In the genomic region with DNA sequence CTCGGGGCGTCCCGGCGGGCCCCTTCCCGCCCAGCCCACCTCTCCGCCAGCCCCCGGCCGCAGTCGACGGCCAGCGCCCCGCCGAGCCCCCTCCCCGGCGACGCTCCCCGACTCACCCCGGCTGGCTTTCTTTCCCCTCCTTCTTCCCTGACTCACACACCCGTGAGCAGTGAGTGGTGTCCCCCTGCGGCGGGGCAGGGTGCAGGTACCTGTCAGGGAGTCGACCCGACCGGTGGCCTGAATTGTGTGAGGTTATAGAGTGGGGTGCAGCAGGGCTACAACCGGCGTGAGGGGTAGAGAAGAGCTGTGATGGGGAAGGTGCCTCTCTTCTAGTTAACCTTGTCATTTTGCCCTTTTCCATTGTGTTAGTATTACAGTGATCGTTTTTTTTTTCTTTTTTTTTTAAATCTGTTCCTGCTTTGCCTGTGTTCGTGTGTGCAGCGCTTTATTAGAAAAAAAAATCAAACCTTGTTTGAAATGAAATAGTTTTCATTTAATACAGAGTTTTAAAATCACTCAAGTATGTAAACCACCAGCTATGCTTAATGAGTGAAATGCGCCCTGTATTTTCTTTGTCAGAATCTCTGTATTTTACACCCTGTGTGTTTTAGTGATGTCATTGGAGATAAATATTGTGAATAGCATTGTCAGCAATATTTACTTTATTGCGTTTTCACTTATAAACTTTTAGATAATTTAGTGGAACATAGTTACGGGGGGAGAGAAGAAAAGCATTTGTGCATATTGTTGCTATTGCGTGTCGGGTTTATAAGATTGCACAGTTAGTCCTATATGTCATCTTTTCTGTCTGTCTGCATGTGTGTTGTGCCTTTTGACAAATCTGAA, we compare ENCODE assay signal across 8 mouse cellular contexts. TPM values are rescaled to one million over a fixed set of nuclear protein-coding genes. Genes with fewer than 3 reads are reported as not detected.
DNase-seq lines count a peak whose midpoint lies in the region; ATAC-seq and TF ChIP-seq lines count a peak whose summit lies in the region.

No protein-coding gene starts in this region.

- H3K36me3 ChIP-seq in heart, embryonic 10.5 days: no peaks in the 10 kb centered on the region
- H3K36me3 ChIP-seq in kidney, embryonic 14.5 days (ENCODE audit: control insufficient read depth, insufficient read depth, low read length): no peaks in the 10 kb centered on the region
- H3K36me3 ChIP-seq in lung, embryonic 14.5 days (ENCODE audit: insufficient read depth): no peaks in the 10 kb centered on the region

- no peaks in the 10 kb centered on the region for H3K9me3 ChIP-seq in heart, embryonic 10.5 days
- H3K9me3 ChIP-seq in kidney, embryonic 14.5 days (ENCODE audit: control insufficient read depth, low read length): no peaks in the 10 kb centered on the region
- no peaks in the 10 kb centered on the region for H3K9me3 ChIP-seq in lung, embryonic 14.5 days (ENCODE audit: low read depth, low read length)

- TF ChIP-seq CTCF in lung, embryonic 14.5 days (IDR thresholded peaks at IDR 0.05; ENCODE audit: low read depth): no peak
- TF ChIP-seq CTCF in olfactory bulb, adult 2 months (IDR thresholded peaks at IDR 0.05; ENCODE audit: insufficient read depth, low read depth, low read length): no peak

- H3K27ac ChIP-seq in heart, embryonic 10.5 days: peak overlapping the region; percentile 94
- H3K27ac ChIP-seq in kidney, embryonic 14.5 days (ENCODE audit: low read depth, low read length): peak overlapping the region; percentile 89
- peak overlapping the region; percentile 91 for H3K27ac ChIP-seq in lung, embryonic 14.5 days (ENCODE audit: low read depth)
- H3K27ac ChIP-seq in olfactory bulb, adult 2 months (ENCODE audit: insufficient read depth, low read depth, low read length): no peak overlapping the region

- peak overlapping the region; percentile 41 for H3K4me2 ChIP-seq in kidney, embryonic 14.5 days (replicated peaks; ENCODE audit: low read depth, low read length)
- H3K4me2 ChIP-seq in lung, embryonic 14.5 days: peak overlapping the region; percentile 77

- peak; percentile 41 for ATAC-seq in activated CD4-positive, CD25-positive, alpha-beta regulatory T cell, adult 4 months
- ATAC-seq in kidney, embryonic 14.5 days (ENCODE audit: low FRiP score, low TSS enrichment): peak; percentile 80
- peak; percentile 81 for ATAC-seq in lung, embryonic 14.5 days (ENCODE audit: insufficient read depth)

- peak overlapping the region; percentile 85 for H3K9ac ChIP-seq in kidney, embryonic 14.5 days (ENCODE audit: low read depth, low read length)
- peak overlapping the region; percentile 94 for H3K9ac ChIP-seq in lung, embryonic 14.5 days

- H3K27me3 ChIP-seq in heart, embryonic 10.5 days (ENCODE audit: insufficient read depth, poor library complexity, severe bottlenecking): no peaks in the 10 kb centered on the region
- no peaks in the 10 kb centered on the region for H3K27me3 ChIP-seq in kidney, embryonic 14.5 days (ENCODE audit: control insufficient read depth, insufficient read depth, low read length)
- no peaks in the 10 kb centered on the region for H3K27me3 ChIP-seq in lung, embryonic 14.5 days (ENCODE audit: insufficient read depth, low read length)

- DNase-seq in CD4-positive, CD25-positive, alpha-beta regulatory T cell, adult 2 months (ENCODE audit: low read depth, low spot score): peak; percentile 73
- peak; percentile 23 to 25 for DNase-seq in cerebellum, postnatal 4 days (ENCODE audit: low spot score in 2 of 2)
- DNase-seq in heart, embryonic 10.5 days (ENCODE audit: low spot score): peak; percentile 85
- peak; percentile 50 for DNase-seq in lung, embryonic 14.5 days
- peak; percentile 10 for DNase-seq in urinary bladder, postnatal 10 days (ENCODE audit: low spot score)

- TF ChIP-seq POLR2A in olfactory bulb, adult 2 months (IDR thresholded peaks at IDR 0.05; ENCODE audit: insufficient read depth, low read depth, low read length): no peak

- H3K4me1 ChIP-seq in heart, embryonic 10.5 days: no peaks in the 10 kb centered on the region
- 0 out of 2 replicates have a peak, but pooled peaks cover 3% of the 10 kb centered on the region for H3K4me1 ChIP-seq in kidney, embryonic 14.5 days (ENCODE audit: control insufficient read depth, insufficient read depth, low read length)
- H3K4me1 ChIP-seq in lung, embryonic 14.5 days (ENCODE audit: insufficient read depth): no peaks in the 10 kb centered on the region; the same call in 1 of the 2 replicates
- no peaks in the 10 kb centered on the region for H3K4me1 ChIP-seq in olfactory bulb, adult 2 months (ENCODE audit: control insufficient read depth, insufficient read depth, low read length)

- WGBS in heart, embryonic 10.5 days: 11% methylated on average over 32 of the region's 34 CpGs
- 10% methylated on average over 25 of the region's 34 CpGs for WGBS in kidney, embryonic 14.5 days
- 6% methylated on average over 33 of the region's 34 CpGs for WGBS in lung, embryonic 14.5 days
- 5% methylated on average over 33 of the region's 34 CpGs for WGBS in olfactory bulb, adult 2 months

- peak overlapping the region; percentile 91 for H3K4me3 ChIP-seq in heart, embryonic 10.5 days
- H3K4me3 ChIP-seq in kidney, embryonic 14.5 days (ENCODE audit: low read length): peak overlapping the region; percentile 57
- H3K4me3 ChIP-seq in lung, embryonic 14.5 days (ENCODE audit: low read depth, low read length): peak overlapping the region; percentile 82
- peak overlapping the region; percentile 94 for H3K4me3 ChIP-seq in olfactory bulb, adult 2 months (ENCODE audit: insufficient read depth, low read depth, low read length)

RNA-seq across cellular contexts. Expression of a gene that starts 0.9 kb away (rescaled TPM):
- polyA plus RNA-seq in activated CD4-positive, CD25-positive, alpha-beta regulatory T cell, adult 4 months (2017; shearing (Covaris generic)): 10 to 100 TPM; 45.1 to 51.6 TPM
- polyA plus RNA-seq in heart, embryonic 10.5 days (2016; fragmentation: Nextera tagmentation; extraction: Ambion mirVana): 53.7 and 55.1 TPM in 2 replicates
- 56.7 and 67.3 TPM in 2 replicates for polyA plus RNA-seq in kidney, embryonic 14.5 days (2014; fragmentation: Nextera tagmentation; extraction: Ambion mirVana)
- 60.3 and 63.8 TPM in 2 replicates for polyA plus RNA-seq in lung, embryonic 14.5 days (2014; fragmentation: Nextera tagmentation; extraction: Ambion mirVana)
- not detected in 2 replicates for polyA plus RNA-seq in olfactory bulb, adult 2 months (2012; ENCODE audit: insufficient read depth, insufficient read length, low replicate concordance, missing spikeins)

Comparison
In these comparisons a context has a peak if more than half of its experiments do, and no peak if none do; other contexts are left out.
1. DNase-seq: peak in every context shown above with its lines; median percentile 85 in heart, embryonic 10.5 days; 73 in CD4-positive, CD25-positive, alpha-beta regulatory T cell, adult 2 months; 50 in lung, embryonic 14.5 days; 24 in cerebellum, postnatal 4 days; 10 in urinary bladder, postnatal 10 days.